Mouse (Mus musculus) heart, postnatal 14 days (tissue): Measurements from ENCODE around the gene Carf. TPM values are rescaled to one million over a fixed set of nuclear protein-coding genes. Genes with fewer than 3 reads are reported as not detected.
"Not testable (repeated sequence)": the region's sequence is repeated elsewhere in the genome, so short reads cannot be mapped to it uniquely, and the experiment has no call there.

ENCODE experiments used
- DNase-seq, 2 experiments: peaks; one replicate each; pipeline ENCODE4 v3.0.0; 2021 to 2022
- intact Hi-C: fragments of 180-260 bp; cut with DNase I; formaldehyde crosslinking; loops from one replicate; pipeline ENCODE4 v1.15.1; 2025
- total RNA-seq, 2 experiments: library from RNA; stranded (reverse); gene quantifications; 2 replicates each; pipeline ENCODE4 v1.2.3; 2021

The Carf gene
- total RNA-seq, 2 experiments from 2014 or later = 6.6 to 9.3 TPM

DNA sequence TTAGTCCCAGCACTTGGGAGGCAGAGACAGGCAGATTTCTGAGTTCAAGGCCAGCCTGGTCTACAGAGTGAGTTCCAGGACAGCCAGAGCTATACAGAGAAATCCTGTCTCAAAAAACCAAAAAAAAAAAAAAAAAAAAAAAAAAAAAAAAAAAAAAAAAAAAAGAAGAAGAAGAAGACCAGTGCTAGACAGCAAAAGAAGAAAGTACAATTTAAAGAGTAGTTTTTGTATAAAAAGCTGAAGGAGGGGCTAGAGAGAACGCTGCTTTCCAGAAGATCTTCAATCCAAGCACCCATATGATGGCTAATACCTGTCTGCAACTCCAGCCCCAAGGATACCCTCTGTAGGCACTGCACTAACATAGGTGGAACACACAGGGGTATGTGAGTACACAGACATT is 79.8 kb downstream of the Carf start:
- intact Hi-C loops, DNase-seq: not testable (repeated sequence)

DNA sequence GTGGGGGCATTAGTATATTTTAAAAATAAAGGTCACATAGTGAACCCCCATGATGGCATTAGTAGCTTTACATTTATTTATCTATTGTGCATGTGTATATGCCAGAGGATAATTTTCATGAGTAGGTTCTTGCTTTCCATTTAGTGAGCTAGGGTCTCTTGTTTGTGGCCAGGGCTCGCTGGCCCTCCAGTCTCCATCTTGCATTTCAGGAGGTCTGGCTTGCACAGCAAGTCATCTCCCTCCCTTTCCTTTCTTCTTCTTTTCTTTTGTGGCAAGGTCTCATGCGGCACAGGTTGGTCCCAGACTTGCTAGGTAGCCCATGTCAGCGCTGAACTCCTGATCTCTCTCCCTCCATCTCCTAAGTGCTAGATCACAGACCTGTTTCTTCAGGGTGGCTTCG is 81.3 kb downstream of the Carf start:
- intact Hi-C loops = no loop called here

GRCm38 (mm10) chr1:60179932-60180783 is 82.1 kb downstream of the Carf start, which contains the start of gene Nbeal1:
Nbeal1 (plus strand) TSS chr1:60180599.
- peak; percentile 100 for DNase-seq
- intact Hi-C loops = no loop called here

More for the DNA sequence above, 81.3 kb downstream of the Carf start:
- no peak for DNase-seq

DNA sequence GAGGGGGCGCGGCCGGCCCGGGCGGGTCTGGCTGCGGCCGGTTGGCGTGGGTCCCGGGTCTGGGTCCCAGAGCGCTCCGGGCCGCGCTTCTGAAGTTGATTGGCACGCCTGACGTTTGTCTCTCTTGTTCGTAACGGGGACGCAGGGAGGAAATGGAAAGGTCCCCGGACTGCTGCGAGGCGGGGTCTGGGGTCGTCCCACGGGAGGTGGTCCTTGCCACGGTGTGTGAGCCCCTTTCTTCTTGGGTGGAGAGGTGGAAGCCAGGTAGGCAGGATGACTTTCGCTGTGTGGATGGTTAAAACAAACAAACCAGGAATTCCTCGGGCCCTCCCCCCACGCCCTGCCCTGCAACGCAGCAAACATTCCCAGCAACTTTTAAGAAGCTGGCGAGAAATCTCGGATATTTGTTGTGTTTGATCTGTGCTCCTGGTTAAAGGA is 82.8 kb downstream of the Carf start:
- DNase-seq = no peak

DNA sequence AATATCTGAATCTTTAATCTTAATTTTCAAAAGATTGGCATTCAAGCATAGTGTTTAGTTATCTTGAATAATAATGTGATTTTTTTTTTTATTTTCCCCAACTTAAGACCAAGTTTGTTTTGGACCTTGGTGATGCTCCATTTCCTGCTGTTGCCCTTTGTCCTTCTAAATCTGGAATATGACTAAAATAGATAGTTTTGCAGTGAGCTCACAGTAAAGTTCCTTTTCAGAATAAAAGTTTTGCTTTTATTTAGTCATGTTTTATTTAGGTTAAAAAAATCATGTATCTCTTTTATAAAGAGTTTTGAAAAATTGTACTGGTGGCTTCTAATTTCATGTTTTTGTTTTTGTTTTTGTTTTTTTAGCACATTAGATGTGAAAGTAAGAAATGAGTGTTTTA is 90.4 kb downstream of the Carf start:
- intact Hi-C loops = no loop called here
- DNase-seq = no peak

More for the DNA sequence above, 82.8 kb downstream of the Carf start:
- intact Hi-C loops = no loop called here

GRCm38 (mm10) chr1:60196813-60197212 is 98.8 kb downstream of the Carf start:
- intact Hi-C loops = loop anchor here (5.0 kb wide), 1 partner anchor 40 kb away; no protein-coding TSS in a partner anchor
- peak in 1 of 2 experiments; percentile 12 for DNase-seq

- no peak for DNase-seq
- intact Hi-C loops = loop anchor here (5.0 kb wide), 1 partner anchor 42 kb away; no protein-coding TSS in a partner anchor
Measured at GRCm38 (mm10) chr1:60199006-60199405, 101.0 kb downstream of the Carf start.

Other genes with a start within 250 kb of the Carf start
- 10 to 100 TPM; 29.3 to 30.3 TPM for gene Fam117b, start 185.2 kb upstream of the Carf start, total RNA-seq
- gene Ica1l, start 55.1 kb upstream of the Carf start, total RNA-seq = 1 to 10 TPM in 1 of 2 experiments, under 1 TPM in 1; 0.53 to 1.2 TPM
- gene Wdr12, start 398 bp downstream of the Carf start, total RNA-seq = 10 to 100 TPM in 1 of 2 experiments, 1 to 10 TPM in 1; 9.3 to 10.9 TPM
- 10 to 100 TPM; 48.7 to 52.1 TPM for gene Nbeal1, start 82.4 kb downstream of the Carf start, total RNA-seq
- gene Cyp20a1, start 245.1 kb downstream of the Carf start, total RNA-seq = 10 to 100 TPM; 10.6 to 14.1 TPM